Mouse (Mus musculus) intestine, embryonic 14.5 days (tissue): ENCODE measurements around the gene Imp4. TPM values are rescaled to one million over a fixed set of nuclear protein-coding genes. Genes with fewer than 3 reads are reported as not detected.

Experiments
- ATAC-seq: fragments of 200-750 bp; cut with Nextera tagmentation; replicated peaks from 2 replicates; pipeline ENCODE4 v1.8.0; 2017; ENCODE audit warnings: low read depth, moderate number of reproducible peaks, moderate TSS enrichment, moderate library complexity; ENCODE audit not compliant: low FRiP score, low TSS enrichment
- DNase-seq: peaks from one replicate; pipeline ENCODE4 v3.0.0-alpha.2; 2018; ENCODE audit warnings: low spot score
- H3K27ac ChIP-seq: fragments of 300-500 bp; sonication (generic); 2 replicates; pipeline ENCODE4 v1.5.1; 2014; ENCODE audit warnings: low read depth, mild to moderate bottlenecking, control low read depth
- H3K27me3 ChIP-seq: fragments of 300-500 bp; sonication (generic); replicated peaks from 2 replicates; pipeline ENCODE4 v1.6.1; 2014; ENCODE audit warnings: low read length, control low read depth; ENCODE audit not compliant: control insufficient read depth, insufficient read depth
- H3K36me3 ChIP-seq: fragments of 300-500 bp; sonication (generic); 2 replicates; pipeline ENCODE4 v1.6.1; 2014; ENCODE audit warnings: low read length, control low read depth; ENCODE audit not compliant: control insufficient read depth, insufficient read depth
- H3K4me1 ChIP-seq: fragments of 300-500 bp; sonication (generic); replicated peaks from 2 replicates; pipeline ENCODE4 v1.6.1; 2014; ENCODE audit warnings: low read length, control low read depth, mixed read lengths; ENCODE audit not compliant: control insufficient read depth, insufficient read depth
- H3K4me2 ChIP-seq: fragments of 300-500 bp; sonication (generic); 2 replicates; pipeline ENCODE4 v1.6.1; 2014; ENCODE audit warnings: low read length
- H3K4me3 ChIP-seq: fragments of 300-500 bp; sonication (generic); 2 replicates; pipeline ENCODE4 v1.5.1; 2014; ENCODE audit warnings: low read depth, low read length, control low read depth, mixed read lengths
- H3K9ac ChIP-seq: fragments of 300-500 bp; sonication (generic); 2 replicates; pipeline ENCODE4 v1.6.1; 2014; ENCODE audit warnings: mild to moderate bottlenecking, low read length
- H3K9me3 ChIP-seq: fragments of 300-500 bp; sonication (generic); 2 replicates; pipeline ENCODE4 v1.6.1; 2016; ENCODE audit warnings: low read length, control low read depth; ENCODE audit not compliant: control insufficient read depth
- WGBS: fragments of 180-500 bp; shearing (Covaris S2); extraction: QIAGEN DNeasy Blood & Tissue Kit; methylation state at CpG from one replicate; pipeline ENCODE4 v1.1.7; 2014; 5-methylcytosine and 5-hydroxymethylcytosine counted together
- microRNA-seq: library from miRNA; unstranded; fragments of <30 nt; microRNA quantifications from one replicate; pipeline ENCODE4, GENCODE M21; 2016
- polyA plus RNA-seq: library from polyadenylated mRNA; unstranded; fragments of >200 nt; fragmentation: Nextera tagmentation; extraction: Ambion mirVana; gene quantifications from 2 replicates; pipeline ENCODE4 v1.2.1, GENCODE M21; 2014

Imp4 gene
- polyA plus RNA-seq, 1 experiment from 2014 or later = 120 TPM

GRCm38 (mm10) chr1:34485461-34486188 lies 46.0 kb downstream of the Imp4 start:
- DNase-seq (peak; percentile 65), ATAC-seq (no peak)
- 7% methylated on average over 25 of the region's 25 CpGs for WGBS
- peak overlapping the region; percentile 47 for H3K4me2 ChIP-seq
- peaks cover 5% of the 10 kb centered on the region; the same call in 1 of the 2 replicates for H3K27me3 ChIP-seq
- H3K9me3 ChIP-seq = no peaks in the 10 kb centered on the region
- H3K9ac ChIP-seq = no peak overlapping the region
- H3K27ac ChIP-seq = no peak overlapping the region
- H3K36me3 ChIP-seq = no peaks in the 10 kb centered on the region
- no peaks in the 10 kb centered on the region; the same call in 1 of the 2 replicates for H3K4me1 ChIP-seq
- peak overlapping the region; percentile 28 for H3K4me3 ChIP-seq

GRCm38 (mm10) chr1:34487383-34487782 lies 47.7 kb downstream of the Imp4 start:
- Histone ChIP-seq H3K4me1 (no peaks in the 10 kb centered on the region; the same call in 1 of the 2 replicates), H3K4me3 (no peak overlapping the region), H3K27me3 (peaks cover 5% of the 10 kb centered on the region; the same call in 1 of the 2 replicates), H3K27ac (no peak overlapping the region), H3K9ac (no peak overlapping the region), H3K9me3 (no peaks in the 10 kb centered on the region), H3K36me3 (no peaks in the 10 kb centered on the region), H3K4me2 (no peak overlapping the region)
- ATAC-seq (no peak), DNase-seq (no peak)
- WGBS = 90% methylated on average over 3 of the region's 3 CpGs

- Histone ChIP-seq H3K27ac (no peak overlapping the region), H3K9ac (no peak overlapping the region), H3K9me3 (no peaks in the 10 kb centered on the region), H3K4me1 (no peaks in the 10 kb centered on the region; the same call in 1 of the 2 replicates), H3K4me2 (no peak overlapping the region), H3K4me3 (no peak overlapping the region), H3K36me3 (no peaks in the 10 kb centered on the region), H3K27me3 (peaks cover 5% of the 10 kb centered on the region; the same call in 1 of the 2 replicates)
- DNase-seq (no peak), ATAC-seq (no peak)
- 83% methylated on average over 6 of the region's 6 CpGs for WGBS
Measured at GRCm38 (mm10) chr1:34489852-34490541, 50.3 kb downstream of the Imp4 start.

- no peak overlapping the region for H3K27ac ChIP-seq
- WGBS = 90% methylated on average over 4 of the region's 4 CpGs
- DNase-seq = no peak
- H3K4me2 ChIP-seq = no peak overlapping the region
- H3K9me3 ChIP-seq = no peaks in the 10 kb centered on the region
- ATAC-seq = no peak
- H3K4me1 ChIP-seq = no peaks in the 10 kb centered on the region
- H3K4me3 ChIP-seq = no peak overlapping the region
- no peaks in the 10 kb centered on the region for H3K36me3 ChIP-seq
- no peaks in the 10 kb centered on the region for H3K27me3 ChIP-seq
- no peak overlapping the region for H3K9ac ChIP-seq
Measured at GRCm38 (mm10) chr1:34491480-34491879, 51.8 kb downstream of the Imp4 start.

Small RNA genes lying within 50 kb of the gene (microRNA-seq; reads per million reads assigned to microRNA genes)
- 3.0 reads per million, percentile 28 among the genes with 10 or more reads in this experiment for gene Mir5103

Other genes starting within 250 kb of the Imp4 start
- gene Ccdc115, start 179 bp upstream of the Imp4 start, polyA plus RNA-seq = 59.6 and 60.0 TPM in 2 replicates
- gene Ptpn18, start 19.9 kb downstream of the Imp4 start, polyA plus RNA-seq = 19.3 and 22.1 TPM in 2 replicates
- gene Prss39, start 58.6 kb downstream of the Imp4 start, polyA plus RNA-seq = not detected in 2 replicates
- gene Cfc1, start 95.8 kb downstream of the Imp4 start, polyA plus RNA-seq = 0.23 TPM in 2 replicates
- not detected in 2 replicates for gene Prss40, start 121.1 kb downstream of the Imp4 start, polyA plus RNA-seq
- 1.2 TPM in 2 replicates for gene Amer3, start 139.8 kb downstream of the Imp4 start, polyA plus RNA-seq